Mouse (Mus musculus) NIH3T3 (cell line): ENCODE measurements around the gene Zic3.

Source experiments
- DNase-seq: peaks from one replicate; pipeline ENCODE4 v3.0.0-alpha.2; 2012; ENCODE audit warnings: low read depth

The Zic3 gene

DNA sequence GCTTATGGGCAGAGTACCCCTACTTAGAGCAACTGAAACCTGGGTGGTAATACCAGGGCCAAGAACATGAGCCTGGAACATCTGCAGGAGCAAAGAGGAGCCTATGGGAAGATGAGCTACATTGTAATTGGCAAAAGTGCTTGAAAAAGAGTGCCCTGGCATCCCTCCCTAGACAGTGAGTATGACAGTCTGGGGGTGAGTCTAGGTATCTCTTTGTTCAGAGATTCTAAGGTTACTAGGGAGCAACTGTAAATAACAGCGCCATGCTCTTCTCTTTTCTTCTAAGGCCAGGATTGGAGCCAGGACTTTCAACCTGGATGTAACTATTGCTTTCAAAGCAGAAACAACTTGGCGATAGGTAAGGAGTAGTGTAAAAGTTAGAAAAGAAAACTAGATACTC is at the start of gene Zic3:
Gene Zic3, plus strand, starts transcription at position 301 of the 400 bp plus-strand sequence.
- DNase-seq = no peak

DNA sequence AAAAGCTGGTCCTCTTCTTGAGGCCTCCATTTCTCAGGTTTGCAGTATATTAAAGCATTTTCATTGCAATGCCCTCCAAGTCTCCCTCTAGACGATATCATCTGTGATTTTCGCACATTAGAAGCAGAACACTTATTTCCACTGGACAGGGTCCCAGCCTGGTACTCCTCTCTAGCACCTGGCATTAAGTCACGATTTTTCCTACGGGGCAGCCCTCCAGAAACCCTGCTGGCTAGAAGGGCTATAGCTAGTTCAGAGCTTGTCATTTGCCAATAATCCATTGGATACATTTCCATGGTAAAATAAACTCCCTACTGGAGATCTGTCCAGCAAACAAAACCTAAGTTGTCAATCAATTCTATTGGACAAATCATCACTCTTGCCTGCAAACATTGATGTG is 40.1 kb upstream of the Zic3 start:
- DNase-seq = no peak

DNA sequence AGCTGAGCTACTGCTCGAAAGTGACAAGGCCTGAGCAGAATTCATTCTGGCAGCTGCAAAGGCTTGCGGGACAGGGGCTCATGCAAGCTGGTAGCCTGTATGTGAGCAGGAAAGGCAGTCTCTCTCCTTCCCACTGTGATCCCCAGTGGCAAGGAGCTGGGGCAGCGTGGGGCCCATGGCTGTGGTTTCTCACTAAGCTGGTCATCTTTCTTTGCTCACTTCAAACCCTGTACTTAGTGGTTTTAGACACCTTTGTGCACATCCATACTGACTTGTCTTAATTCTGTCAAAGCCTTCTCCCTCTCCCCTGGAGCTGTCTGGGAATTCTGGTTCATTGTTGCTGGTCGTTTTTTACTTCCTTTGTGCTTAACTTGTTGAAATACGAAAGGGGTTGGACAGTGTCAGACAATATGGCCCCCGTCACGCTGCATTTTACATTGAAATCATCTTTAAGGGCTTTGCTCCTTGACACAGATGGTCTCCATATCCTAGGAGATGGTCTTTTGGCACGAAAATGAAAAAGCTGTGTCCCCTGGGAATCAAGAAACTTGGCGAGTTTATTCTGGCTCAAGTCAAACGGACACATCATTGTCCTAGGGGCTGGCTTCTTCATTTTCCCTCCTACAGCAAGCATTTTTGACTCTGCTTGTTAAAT is 34.9 kb upstream of the Zic3 start:
- no peak for DNase-seq

DNA sequence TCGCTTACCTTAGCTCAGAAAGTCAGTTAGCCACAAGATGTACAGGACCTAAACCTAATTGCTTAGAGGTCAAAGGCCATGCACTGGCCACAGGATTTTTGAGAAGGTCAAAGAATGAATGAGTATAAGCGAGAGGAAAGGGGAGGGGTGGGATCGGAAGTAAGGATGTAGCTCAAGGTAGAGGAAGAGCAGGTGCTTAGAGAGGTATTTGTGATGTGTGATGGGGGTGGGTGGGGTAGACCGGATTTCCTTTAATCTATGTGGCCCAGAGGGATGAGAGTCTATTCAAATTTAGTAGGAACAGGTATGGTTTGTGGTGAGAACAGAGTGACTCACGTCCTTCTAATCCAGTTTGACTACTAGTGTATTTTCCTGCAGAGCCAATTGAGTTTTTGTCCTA is 9.1 kb upstream of the Zic3 start:
- no peak for DNase-seq

GRCm38 (mm10) chrX:58014093-58014492 is 8.4 kb upstream of the Zic3 start:
- no peak for DNase-seq

GRCm38 (mm10) chrX:58014761-58015160 is 7.7 kb upstream of the Zic3 start:
- DNase-seq = no peak

DNA sequence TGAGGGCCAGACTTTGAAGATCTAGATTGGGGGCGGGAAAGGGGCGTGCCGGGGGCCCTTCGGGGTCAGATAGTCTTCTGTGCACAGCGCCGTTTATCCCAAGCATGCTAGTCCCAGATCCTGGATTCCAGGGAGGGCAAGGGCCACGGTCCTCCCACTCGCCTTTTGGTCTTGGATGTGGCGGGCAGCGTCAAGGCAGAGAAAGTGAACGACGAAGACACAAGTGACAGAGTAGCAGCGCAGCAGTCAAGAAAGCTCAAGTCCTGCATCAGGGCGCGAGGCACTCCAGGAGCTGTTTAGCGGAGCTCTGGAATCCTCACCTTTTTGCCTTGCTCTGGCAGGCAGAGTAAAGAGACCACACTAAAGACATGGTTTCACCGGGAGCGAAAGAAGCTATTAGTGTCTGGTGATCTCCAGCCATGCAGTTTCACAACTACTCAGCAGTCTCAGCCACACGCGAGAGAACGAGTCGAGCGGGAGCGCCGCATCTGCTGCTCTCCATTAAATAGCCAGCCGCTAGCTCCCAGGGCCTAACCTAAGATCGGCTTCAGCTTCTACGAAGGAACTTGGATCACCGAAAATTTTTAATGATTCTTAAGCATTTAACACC is 7.1 kb upstream of the Zic3 start:
- DNase-seq = no peak

DNA sequence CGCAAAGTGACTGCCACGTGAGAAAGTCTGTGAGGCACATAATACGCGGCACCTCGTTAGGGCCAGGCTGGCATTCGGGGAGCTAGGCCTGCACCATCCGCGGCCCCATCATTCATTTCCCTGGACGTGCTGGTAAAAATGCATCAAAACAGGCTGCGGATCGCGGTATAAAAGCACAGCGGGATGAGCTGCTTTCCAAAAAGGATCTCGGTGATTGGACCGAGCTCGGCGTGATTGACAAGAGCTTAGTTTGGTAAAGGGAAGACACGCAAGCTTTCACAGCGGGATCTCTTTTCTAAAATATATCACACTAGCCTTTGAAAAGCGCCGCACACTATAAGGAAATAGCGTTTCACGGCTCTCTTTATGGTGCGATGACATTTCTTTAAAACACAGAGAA is 3.8 kb upstream of the Zic3 start:
- no peak for DNase-seq

- no peak for DNase-seq
Measured at GRCm38 (mm10) chrX:58019257-58019953, 3.1 kb upstream of the Zic3 start.

- DNase-seq = no peak
Measured at GRCm38 (mm10) chrX:58027631-58028030, 5.1 kb downstream of the Zic3 start.

DNA sequence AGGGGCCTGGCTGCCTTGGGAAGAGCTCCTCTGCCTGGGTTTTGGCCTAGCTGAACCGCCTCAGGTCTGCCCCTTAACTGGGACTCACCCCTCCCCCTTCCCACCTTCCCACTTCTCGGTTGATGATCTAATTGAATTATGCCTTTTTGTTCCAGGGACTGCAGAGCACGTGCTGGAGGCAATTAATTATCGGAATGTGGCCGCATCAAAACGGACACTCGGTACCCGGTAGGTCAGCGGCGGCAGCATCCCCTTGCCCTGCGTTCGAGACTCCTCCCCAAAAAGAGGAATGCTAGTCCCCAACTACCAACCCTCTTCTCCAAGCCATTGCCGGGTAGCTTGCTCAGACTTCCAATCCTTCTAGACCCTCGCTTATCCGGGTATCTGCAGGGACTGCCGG is 5.6 kb downstream of the Zic3 start:
- no peak for DNase-seq

GRCm38 (mm10) chrX:58028858-58029257 is 6.4 kb downstream of the Zic3 start:
- no peak for DNase-seq

DNA sequence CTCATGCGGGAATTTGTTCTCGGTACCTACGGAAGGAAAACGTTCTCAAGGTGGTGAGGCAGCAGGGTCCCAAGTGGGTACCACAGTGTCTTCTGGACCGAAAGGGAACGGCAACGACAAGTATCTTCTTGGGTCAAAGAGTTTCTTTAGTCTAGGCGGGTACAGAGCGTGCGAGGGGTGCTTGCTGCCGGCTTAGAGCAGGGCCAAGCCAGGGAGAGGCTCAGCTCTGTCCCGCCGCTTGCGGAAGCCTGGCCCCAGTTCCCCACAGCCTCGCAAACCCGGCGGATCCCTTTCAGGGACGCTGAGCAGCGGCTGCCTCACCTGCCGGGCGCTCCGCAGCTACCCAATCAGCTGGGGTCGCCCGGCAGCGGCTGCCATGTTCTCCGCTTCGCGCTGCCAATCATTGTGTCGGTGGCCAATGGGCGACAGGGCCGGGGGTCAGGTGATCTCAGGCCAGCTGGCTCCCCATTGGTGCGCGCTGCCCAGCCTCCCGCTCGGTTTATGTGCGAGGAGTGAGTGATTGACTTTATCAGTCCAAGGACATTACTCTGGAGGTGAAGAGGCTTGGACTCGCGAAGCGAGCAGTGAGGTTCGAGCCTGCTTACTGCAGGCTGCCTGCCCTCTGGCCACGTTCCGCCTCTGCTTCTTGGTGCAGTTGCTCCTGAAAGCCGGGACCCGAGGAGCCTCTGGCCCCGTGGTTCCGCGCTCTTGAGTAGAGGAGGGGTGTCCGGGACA is 7.8 kb downstream of the Zic3 start:
- DNase-seq = no peak

DNA sequence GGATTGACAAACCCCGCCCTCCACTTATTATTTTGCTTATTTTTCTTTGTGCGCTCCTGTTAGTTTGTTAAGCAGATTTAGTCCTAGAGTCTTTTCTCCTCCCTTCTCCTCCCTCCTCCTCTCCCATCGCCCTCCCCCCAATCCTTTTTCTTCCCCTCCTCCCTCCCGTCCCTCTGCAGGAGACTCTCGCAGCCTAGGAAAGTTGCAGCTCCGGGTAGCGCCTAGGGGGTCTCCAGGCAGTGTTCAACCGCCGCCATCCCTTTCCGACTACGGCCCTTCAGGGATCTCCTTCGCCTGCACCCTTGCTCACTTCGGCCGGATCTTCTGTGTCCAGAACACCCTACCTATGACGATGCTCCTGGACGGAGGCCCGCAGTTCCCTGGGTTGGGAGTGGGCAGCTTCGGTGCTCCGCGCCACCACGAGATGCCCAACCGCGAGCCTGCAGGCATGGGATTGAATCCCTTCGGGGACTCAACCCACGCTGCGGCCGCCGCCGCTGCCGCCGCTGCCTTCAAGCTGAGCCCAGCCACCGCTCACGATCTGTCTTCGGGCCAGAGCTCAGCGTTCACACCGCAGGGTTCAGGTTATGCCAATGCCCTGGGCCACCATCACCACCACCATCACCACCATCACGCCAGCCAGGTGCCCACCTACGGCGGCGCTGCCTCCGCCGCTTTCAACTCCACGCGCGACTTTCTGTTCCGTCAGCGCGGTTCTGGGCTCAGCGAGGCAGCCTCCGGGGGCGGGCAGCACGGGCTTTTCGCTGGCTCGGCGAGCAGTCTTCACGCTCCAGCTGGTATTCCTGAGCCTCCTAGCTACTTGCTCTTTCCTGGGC is 8.6 kb downstream of the Zic3 start:
- DNase-seq = no peak

GRCm38 (mm10) chrX:58031671-58032605 is 9.4 kb downstream of the Zic3 start:
- no peak for DNase-seq

- no peak for DNase-seq
Measured at GRCm38 (mm10) chrX:58032622-58033021, 10.1 kb downstream of the Zic3 start.

GRCm38 (mm10) chrX:58033521-58033920 is 11.0 kb downstream of the Zic3 start:
- DNase-seq = no peak

- DNase-seq = no peak
Measured at GRCm38 (mm10) chrX:58038061-58039007, 15.8 kb downstream of the Zic3 start.

GRCm38 (mm10) chrX:58039703-58040102 is 17.2 kb downstream of the Zic3 start:
- DNase-seq = no peak

- no peak for DNase-seq
Measured at GRCm38 (mm10) chrX:58041865-58042264, 19.4 kb downstream of the Zic3 start.
